ENCODE assay signal across 8 mouse cellular contexts in genomic region chr2:27428071-27428470, GRCm38 (mm10). TPM values are rescaled to one million over a fixed set of nuclear protein-coding genes. Genes with fewer than 3 reads are reported as not detected.
DNase-seq lines count a peak whose midpoint lies in the region; ATAC-seq and TF ChIP-seq lines count a peak whose summit lies in the region.

No protein-coding gene starts in this region.

- H3K4me3 ChIP-seq in E14TG2a.4 (replicated peaks; ENCODE audit: low read length), result peak overlapping the region; percentile 97
- H3K4me3 ChIP-seq in embryonic fibroblast, embryonic 13.5 days (ENCODE audit: insufficient read depth, low read length), result no peak overlapping the region
- no peak overlapping the region for H3K4me3 ChIP-seq in heart, postnatal 0 days (ENCODE audit: low read depth, low read length)
- H3K4me3 ChIP-seq in lung, adult 2 months (replicated peaks; ENCODE audit: extremely low read depth, low read depth, low read length), result no peak overlapping the region
- H3K4me3 ChIP-seq in thymus, adult 2 months (ENCODE audit: control insufficient read depth, insufficient read depth, low read length), result no peak overlapping the region

- H3K36me3 ChIP-seq in E14TG2a.4 (ENCODE audit: insufficient read depth, low read length), result 0 out of 2 replicates have a peak, but pooled peaks cover 7% of the 10 kb centered on the region
- H3K36me3 ChIP-seq in heart, postnatal 0 days (replicated peaks; ENCODE audit: control insufficient read depth, insufficient read depth, low read length), result no peaks in the 10 kb centered on the region
- no peaks in the 10 kb centered on the region for H3K36me3 ChIP-seq in thymus, adult 2 months (ENCODE audit: control insufficient read depth, insufficient read depth, low read length)

- no peak for TF ChIP-seq POLR2A in embryonic fibroblast, embryonic 13.5 days (IDR thresholded peaks at IDR 0.05; ENCODE audit: low read depth, low read length)
- TF ChIP-seq POLR2A in lung, adult 2 months (IDR thresholded peaks at IDR 0.05; ENCODE audit: borderline replicate concordance, extremely low read depth, low read depth, low read length), result no peak
- TF ChIP-seq POLR2A in thymus, adult 2 months (IDR thresholded peaks at IDR 0.05; ENCODE audit: control insufficient read depth, extremely low read depth, insufficient read depth, low read length, poor library complexity), result no peak

- no peak overlapping the region for H3K9ac ChIP-seq in heart, postnatal 0 days (replicated peaks; ENCODE audit: low read depth, low read length)

- no peaks in the 10 kb centered on the region for H3K9me3 ChIP-seq in E14TG2a.4 (ENCODE audit: low read length)
- H3K9me3 ChIP-seq in heart, postnatal 0 days (replicated peaks; ENCODE audit: control insufficient read depth, low read length), result no peaks in the 10 kb centered on the region

- peak; percentile 98 for TF ChIP-seq CTCF in E14TG2a.4 (conservative IDR thresholded peaks at IDR 0.05; ENCODE audit: low read length)
- TF ChIP-seq CTCF in embryonic fibroblast, embryonic 13.5 days (IDR thresholded peaks at IDR 0.05; ENCODE audit: borderline replicate concordance, insufficient read depth, low read length), result peak; percentile 85
- peak; percentile 99 for TF ChIP-seq CTCF in heart, postnatal 0 days (IDR thresholded peaks at IDR 0.05; ENCODE audit: low read depth)
- peak; percentile 97 for TF ChIP-seq CTCF in lung, adult 2 months (IDR thresholded peaks at IDR 0.05; ENCODE audit: insufficient read depth, low read length)
- TF ChIP-seq CTCF in thymus, adult 2 months (IDR thresholded peaks at IDR 0.05; ENCODE audit: borderline replicate concordance, control insufficient read depth, extremely low read depth, insufficient read depth, low read length, poor library complexity), result peak; percentile 77; the same call in 1 of the 2 replicates

- peaks cover 45% of the 10 kb centered on the region for H3K4me1 ChIP-seq in E14TG2a.4 (replicated peaks; ENCODE audit: low read depth, low read length)
- no peaks in the 10 kb centered on the region; the same call in 1 of the 2 replicates for H3K4me1 ChIP-seq in embryonic fibroblast, embryonic 13.5 days (ENCODE audit: control insufficient read depth, insufficient read depth, low read length)
- peaks cover 6% of the 10 kb centered on the region; the same call in 1 of the 2 replicates for H3K4me1 ChIP-seq in heart, postnatal 0 days (ENCODE audit: control insufficient read depth, insufficient read depth)
- H3K4me1 ChIP-seq in lung, adult 2 months (ENCODE audit: control insufficient read depth, insufficient read depth, low read length), result peaks cover 3% of the 10 kb centered on the region
- H3K4me1 ChIP-seq in thymus, adult 2 months (replicated peaks; ENCODE audit: control insufficient read depth, insufficient read depth, low read length), result peaks cover 41% of the 10 kb centered on the region

- no peak overlapping the region for H3K27ac ChIP-seq in embryonic fibroblast, embryonic 13.5 days (ENCODE audit: insufficient read depth, low read length)
- no peak overlapping the region for H3K27ac ChIP-seq in heart, postnatal 0 days (ENCODE audit: low read depth)
- no peak overlapping the region for H3K27ac ChIP-seq in thymus, adult 2 months (ENCODE audit: control insufficient read depth, insufficient read depth, low read length)

- no peak for TF ChIP-seq EP300 in heart, postnatal 0 days (IDR thresholded peaks at IDR 0.05; ENCODE audit: low read depth)

- H3K4me2 ChIP-seq in heart, postnatal 0 days (ENCODE audit: low read depth, low read length), result no peak overlapping the region

- no peak for ATAC-seq in heart, postnatal 0 days (ENCODE audit: insufficient read depth, low read depth)

- peaks cover 29% of the 10 kb centered on the region for H3K27me3 ChIP-seq in E14TG2a.4 (ENCODE audit: insufficient read depth, low read length)
- 0 out of 2 replicates have a peak, but pooled peaks cover 3% of the 10 kb centered on the region for H3K27me3 ChIP-seq in heart, postnatal 0 days (ENCODE audit: control insufficient read depth, insufficient read depth, low read length)
- no peaks in the 10 kb centered on the region for H3K27me3 ChIP-seq in thymus, adult 2 months (ENCODE audit: control insufficient read depth, insufficient read depth, low read length)

- DNase-seq in brain, adult 2 months (ENCODE audit: low read depth, low spot score), result peak; percentile 90
- peak; percentile 65 for DNase-seq in heart, postnatal 0 days (ENCODE audit: low spot score)
- peak; percentile 60 for DNase-seq in large intestine, adult 2 months (ENCODE audit: low read depth, low spot score)
- DNase-seq in lung, adult 2 months, result peak; percentile 85
- DNase-seq in ovary, postnatal 14 days (ENCODE audit: low spot score), result peak; percentile 81
- DNase-seq in thymus, adult 2 months, result peak; percentile 87

- 0% methylated on average over 4 of the region's 4 CpGs for WGBS in heart, postnatal 0 days
- WGBS in large intestine, adult 2 months, result under 1% methylated on average over 4 of the region's 4 CpGs
- WGBS in lung, adult 2 months, result 1% methylated on average over 4 of the region's 4 CpGs
- WGBS in thymus, adult 2 months, result 2% methylated on average over 4 of the region's 4 CpGs

RNA-seq across cellular contexts. Expression of gene Vav2, which starts 1.2 kb away (rescaled TPM):
- 8.4 and 8.6 TPM in 2 replicates for polyA plus RNA-seq in embryonic fibroblast, embryonic 13.5 days (2011; ENCODE audit: insufficient read length, low read depth, missing spikeins)
- 15.6 and 16.8 TPM in 2 replicates for total RNA-seq in heart, postnatal 0 days (2014; rRNA removed; ENCODE audit: low replicate concordance)
- 2.3 and 2.4 TPM in 2 replicates for polyA plus RNA-seq in heart, postnatal 0 days (2015; fragmentation: Nextera tagmentation; extraction: Ambion mirVana)
- 24.0 and 34.3 TPM in 2 replicates for polyA plus RNA-seq in large intestine, adult 2 months (2012; rRNA removed)
- polyA plus RNA-seq in lung, adult 2 months (2012; rRNA removed), result 30.9 and 32.7 TPM in 2 replicates
- polyA plus RNA-seq in thymus, adult 2 months (2012; rRNA removed), result 48.0 and 50.4 TPM in 2 replicates

RNA-seq across cellular contexts. Expression of gene Brd3os, which starts 14.1 kb away (rescaled TPM):
- 9.0 and 10.0 TPM in 2 replicates for polyA plus RNA-seq in embryonic fibroblast, embryonic 13.5 days (2011; ENCODE audit: insufficient read length, low read depth, missing spikeins)
- 0.11 and 1.0 TPM in 2 replicates for total RNA-seq in heart, postnatal 0 days (2014; rRNA removed; ENCODE audit: low replicate concordance)
- 1.9 and 2.2 TPM in 2 replicates for polyA plus RNA-seq in heart, postnatal 0 days (2015; fragmentation: Nextera tagmentation; extraction: Ambion mirVana)
- polyA plus RNA-seq in large intestine, adult 2 months (2012; rRNA removed), result 1.5 and 1.8 TPM in 2 replicates
- 9.3 and 10.6 TPM in 2 replicates for polyA plus RNA-seq in lung, adult 2 months (2012; rRNA removed)
- polyA plus RNA-seq in thymus, adult 2 months (2012; rRNA removed), result 1.9 and 2.0 TPM in 2 replicates
